Mouse (Mus musculus) layer of hippocampus, adult 9-11 months (tissue): ENCODE data around the gene Ctsw.
"Not testable (repeated sequence)": the region's sequence is repeated elsewhere in the genome, so short reads cannot be mapped to it uniquely, and the experiment has no call there.

Experiments used
- DNase-seq: peaks from one replicate; pipeline ENCODE4 v3.0.0; 2022

Ctsw gene

DNA sequence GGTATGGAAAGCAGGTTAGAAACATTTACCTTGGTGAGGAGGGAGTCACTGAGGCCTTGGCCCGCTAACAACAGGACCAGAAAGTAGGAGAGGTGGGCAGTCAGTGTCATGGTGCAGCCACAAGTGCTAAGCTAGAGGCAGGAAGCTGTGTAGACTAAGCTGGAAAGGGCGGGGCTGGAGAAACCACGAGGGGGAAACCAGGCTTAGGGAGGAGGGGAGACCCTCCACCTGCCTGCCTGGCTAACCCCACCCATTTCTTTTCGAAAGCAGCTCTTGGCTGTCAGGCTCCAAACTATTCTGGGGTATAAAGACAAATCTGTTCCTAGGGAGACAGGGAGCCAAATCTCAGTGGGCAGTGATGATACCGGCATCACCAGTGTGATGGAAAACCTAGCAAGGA, at the start of gene Ctsw:
TSS of gene Ctsw (minus strand) at position 134 of the 400 bp plus-strand sequence.
- no peak for DNase-seq

- peak; percentile 79 for DNase-seq
Observed at GRCm38 (mm10) chr19:5516906-5517505, 48.7 kb upstream of the Ctsw start.

- DNase-seq: no peak
Observed at GRCm38 (mm10) chr19:5515840-5516777, 47.8 kb upstream of the Ctsw start.

GRCm38 (mm10) chr19:5513005-5513349, 44.7 kb upstream of the Ctsw start:
- no peak for DNase-seq

DNA sequence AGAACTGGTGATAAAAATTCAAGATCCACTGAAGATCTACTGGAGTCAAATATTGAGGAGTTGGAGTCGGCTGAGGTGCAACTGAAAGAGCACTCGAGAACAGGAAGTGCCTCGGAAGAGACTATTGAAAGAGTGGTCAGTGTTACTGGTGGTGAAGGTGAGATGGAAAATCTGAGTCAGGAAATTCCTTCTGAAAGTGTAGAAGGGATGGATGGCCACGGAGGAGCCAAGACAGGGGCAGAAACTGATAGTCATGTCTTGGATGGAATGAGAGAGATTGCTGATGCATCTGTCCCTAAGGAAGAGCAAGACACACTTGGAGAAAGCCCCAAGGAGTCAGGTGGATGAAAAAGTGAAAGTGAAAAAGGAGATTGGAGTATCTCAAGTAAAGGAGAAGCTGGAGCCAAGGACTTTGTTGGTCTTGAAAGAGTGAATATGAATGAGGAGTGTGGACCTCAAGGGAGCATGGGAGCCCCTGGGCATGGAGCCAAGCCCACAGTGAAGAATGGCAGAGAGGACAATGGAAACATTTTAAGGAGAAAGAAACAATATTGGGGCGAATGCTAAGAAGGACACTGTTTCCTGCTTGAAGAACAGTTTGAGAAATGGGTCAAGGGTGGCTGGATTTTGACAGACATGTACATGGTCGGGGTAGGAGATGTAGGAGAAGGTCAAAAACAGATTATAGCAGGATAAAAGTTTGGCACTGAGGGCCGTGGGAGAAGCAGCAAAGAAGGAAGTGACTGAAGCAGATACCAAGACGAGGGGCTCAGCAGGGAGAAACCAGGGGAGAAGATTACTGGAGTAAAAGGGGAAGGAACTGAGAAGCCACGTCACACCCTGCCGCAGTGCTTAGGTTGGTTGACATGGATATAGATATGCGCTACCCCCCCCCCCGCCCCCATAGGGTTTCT, 44.0 kb upstream of the Ctsw start:
- no peak for DNase-seq

DNA sequence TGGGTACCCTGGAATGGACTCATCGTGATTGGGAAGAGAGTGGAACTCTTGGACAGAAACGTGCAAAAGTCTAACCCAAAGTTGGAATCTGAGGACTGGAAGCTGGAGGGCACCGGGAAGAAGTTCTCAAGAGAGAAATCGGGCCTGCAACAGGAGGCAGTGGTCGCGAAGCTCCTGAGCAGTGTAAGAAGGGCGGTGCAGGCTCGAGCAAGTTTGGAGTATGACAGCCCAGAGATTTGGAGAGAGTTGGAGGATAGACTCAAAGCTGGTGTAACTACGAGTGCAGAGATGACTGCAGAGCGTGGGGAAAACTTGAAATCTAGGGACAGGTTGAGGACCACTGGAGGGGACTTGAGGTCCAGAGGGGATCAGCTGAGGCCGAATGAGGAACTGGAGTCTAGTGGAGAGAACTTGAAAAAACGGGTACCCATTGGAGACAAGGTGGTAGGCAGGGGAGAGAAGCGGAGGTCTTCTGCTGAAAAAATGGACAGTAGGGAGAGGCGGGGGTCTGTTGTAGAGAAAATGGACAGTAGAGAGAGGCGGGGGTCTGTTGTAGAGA, 42.8 kb upstream of the Ctsw start:
- no peak for DNase-seq

DNA sequence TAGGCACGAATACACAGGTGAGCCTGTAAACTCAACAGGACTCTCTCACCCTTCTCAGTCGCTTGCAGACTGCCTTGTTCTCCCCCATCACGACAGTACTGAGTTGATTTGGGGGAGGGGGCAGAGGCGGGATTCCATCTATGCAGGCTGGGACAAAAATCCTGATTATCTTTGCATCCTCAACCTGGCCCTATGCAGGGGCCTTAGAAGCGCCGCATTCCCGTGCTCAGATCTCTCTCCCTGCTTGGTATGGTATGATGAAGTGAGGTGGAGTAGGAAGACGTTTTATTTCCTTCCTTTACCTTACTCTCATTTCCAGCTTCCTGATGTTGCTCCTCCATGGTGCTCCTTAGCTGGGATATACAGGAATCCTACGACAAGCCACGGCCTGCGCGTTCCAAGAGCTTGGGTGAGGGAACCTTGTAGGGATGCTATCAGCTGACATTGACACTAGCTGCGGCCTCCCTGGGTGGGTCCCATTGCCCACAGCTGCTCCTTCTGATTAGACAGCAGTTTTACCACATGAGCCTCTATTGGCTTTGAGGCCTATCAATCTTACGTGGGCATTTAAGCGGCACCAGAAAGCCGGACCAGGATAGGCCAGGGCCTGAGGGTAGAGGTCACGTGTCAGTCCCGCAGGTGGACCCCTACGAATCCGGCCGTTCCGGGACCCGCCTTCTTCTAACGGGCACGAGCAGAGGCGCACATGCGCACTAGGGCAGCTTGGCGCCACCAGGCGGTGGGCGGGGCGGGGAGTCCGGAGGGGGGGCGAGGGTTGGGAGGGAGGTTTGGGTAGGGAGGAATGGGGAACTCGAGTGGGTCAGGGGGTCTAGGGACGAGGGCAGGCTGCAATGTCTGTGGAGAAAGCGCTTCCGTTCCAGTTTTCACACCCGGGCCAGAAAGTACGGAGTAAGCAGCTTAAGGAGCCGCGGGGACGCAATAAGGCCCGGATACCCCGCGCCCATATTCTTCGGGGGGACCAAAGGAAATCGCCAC, 42.0 kb upstream of the Ctsw start, which contains the start of gene Snx32:
TSS of gene Snx32 (minus strand) at position 508 of the 996 bp plus-strand sequence.
- DNase-seq: peak; percentile 100

- no peak for DNase-seq
Observed at GRCm38 (mm10) chr19:5503687-5504086, 35.4 kb upstream of the Ctsw start, which contains the start of gene 1700020D05Rik. 1700020D05Rik (minus strand) TSS chr19:5503787.

DNA sequence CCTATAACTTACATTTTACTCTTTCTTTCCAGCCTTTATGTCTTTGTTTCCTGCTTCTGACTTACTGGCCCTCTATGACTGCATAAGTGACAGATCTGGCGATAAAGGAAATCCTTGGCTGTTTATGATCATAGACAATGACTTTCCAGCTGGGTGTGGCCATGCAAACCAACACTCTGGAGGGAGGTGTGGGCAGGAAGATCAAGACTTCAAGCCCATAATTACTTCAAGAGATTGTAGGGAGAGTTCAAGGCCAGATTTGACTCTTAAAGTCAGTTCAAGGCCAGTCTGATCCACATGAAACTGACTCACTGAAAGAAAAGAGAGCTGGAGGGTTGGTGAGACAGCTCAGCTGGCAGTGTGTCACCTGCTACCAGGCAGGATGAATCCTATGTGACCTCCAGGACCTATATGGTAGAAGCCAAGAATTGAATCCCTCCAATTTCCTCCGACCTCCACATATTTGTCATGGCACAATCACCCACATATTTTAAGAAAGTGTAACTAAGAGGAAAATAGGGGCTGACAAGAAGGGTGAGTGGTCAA, 32.1 kb upstream of the Ctsw start:
- no peak for DNase-seq

GRCm38 (mm10) chr19:5496052-5496370, 27.7 kb upstream of the Ctsw start:
- DNase-seq: no peak

DNA sequence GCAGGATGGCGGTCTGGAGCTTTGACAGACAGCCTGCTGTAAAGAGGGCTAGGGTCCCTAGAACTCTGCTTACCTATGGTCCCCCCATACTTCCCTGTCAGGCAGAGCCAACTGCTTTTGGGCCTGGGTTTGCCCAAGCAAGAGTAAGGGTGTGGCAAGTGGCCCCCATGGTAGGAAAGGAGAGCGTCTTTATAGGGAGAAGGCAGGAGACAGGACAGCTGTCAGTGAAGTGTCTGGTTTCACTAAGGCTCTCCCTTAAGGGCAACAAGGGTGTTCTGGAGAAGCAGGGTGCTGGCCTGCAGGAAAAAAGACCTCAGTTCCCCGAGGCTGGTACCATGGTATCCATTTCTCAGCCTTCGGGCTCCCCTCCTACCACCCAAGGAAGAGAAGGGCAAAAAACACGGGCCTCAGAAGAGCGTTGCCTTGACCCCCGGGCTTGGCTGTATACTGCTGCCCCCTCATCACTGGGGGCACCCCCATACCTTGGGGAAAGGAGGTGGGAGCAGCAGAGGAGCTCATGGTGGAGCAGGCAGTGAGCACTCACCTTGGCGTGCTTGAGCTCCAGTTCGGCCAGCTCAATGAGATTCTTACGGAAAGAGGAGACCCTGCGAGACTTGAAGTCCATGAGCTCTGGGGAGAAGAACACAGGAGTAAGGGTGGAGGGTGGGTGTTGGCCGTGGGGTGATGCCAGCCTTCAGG, 27.2 kb upstream of the Ctsw start:
- DNase-seq: no peak

- DNase-seq: no peak
Observed at GRCm38 (mm10) chr19:5494314-5494713, 26.0 kb upstream of the Ctsw start.

GRCm38 (mm10) chr19:5493301-5493721, 25.0 kb upstream of the Ctsw start:
- DNase-seq: not testable (repeated sequence)

DNA sequence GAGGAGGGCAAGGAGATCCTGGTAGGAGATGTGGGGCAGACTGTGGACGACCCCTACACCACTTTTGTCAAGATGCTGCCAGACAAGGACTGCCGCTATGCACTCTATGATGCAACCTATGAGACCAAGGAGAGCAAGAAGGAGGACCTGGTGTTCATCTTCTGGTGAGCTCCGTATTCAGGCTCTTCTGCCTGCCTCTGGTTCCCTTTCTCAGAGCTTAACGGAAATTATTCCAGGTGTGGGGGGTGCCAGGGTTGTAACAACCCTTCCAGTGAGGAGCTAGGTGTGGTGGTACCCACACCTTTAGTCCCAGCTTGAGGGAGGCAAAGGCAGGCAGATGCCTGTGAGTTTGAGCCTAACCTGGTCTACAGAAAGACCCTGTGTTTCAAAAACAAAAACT, 24.3 kb upstream of the Ctsw start:
- no peak for DNase-seq

GRCm38 (mm10) chr19:5490898-5491708, 22.8 kb upstream of the Ctsw start:
- peak; percentile 87 for DNase-seq

DNA sequence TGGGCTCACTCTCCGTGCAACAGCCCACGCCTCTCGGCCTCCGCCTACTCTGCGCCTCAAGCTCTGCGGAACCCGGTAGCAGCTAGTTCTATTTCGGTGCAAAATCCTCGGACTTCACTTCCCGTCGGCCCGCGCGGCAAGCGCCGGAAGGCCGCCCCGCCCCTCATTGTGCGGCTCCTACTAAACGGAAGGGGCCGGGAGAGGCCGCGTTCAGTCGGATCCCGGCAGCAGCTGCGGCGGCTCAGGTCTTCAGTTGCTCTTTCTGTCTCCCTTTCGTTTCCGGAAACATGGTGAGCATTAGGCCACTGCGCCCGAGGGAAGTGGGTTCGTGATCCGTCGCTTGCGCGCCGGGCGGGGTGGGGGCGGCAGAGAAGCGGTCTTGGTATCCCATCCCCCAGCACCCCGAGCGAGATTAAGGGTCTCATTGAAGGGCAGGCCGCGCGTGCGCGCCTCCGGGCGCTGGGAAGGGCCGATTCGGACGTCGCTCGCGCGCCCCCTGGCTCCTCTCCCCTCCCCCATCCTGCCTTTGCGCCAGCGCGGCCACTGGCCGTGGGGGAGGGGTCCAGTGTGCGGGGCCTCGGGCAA, 22.1 kb upstream of the Ctsw start, which contains the start of gene Cfl1:
TSS of gene Cfl1 (plus strand) at position 143 of the 585 bp plus-strand sequence.
- DNase-seq: peak; percentile 96

DNA sequence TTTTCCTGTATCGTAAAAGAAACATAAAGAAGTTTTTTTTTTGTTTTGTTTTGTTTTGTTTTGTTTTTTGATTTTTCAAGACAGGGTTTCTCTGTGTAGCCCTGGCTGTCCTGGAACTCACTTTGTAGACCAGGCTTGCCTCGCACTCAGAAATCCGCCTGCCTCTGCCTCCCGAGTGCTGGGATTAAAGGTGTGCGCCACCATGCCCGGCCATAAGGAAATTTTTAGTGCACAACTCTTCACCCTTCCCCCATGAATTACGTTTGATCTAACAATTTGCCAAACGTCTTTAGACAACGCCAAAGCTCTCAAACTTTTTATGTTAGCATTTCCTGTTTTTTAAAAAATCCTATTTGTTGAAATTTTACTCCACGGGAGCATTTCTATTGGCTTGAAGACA, 21.4 kb upstream of the Ctsw start:
- not testable (repeated sequence) for DNase-seq

DNA sequence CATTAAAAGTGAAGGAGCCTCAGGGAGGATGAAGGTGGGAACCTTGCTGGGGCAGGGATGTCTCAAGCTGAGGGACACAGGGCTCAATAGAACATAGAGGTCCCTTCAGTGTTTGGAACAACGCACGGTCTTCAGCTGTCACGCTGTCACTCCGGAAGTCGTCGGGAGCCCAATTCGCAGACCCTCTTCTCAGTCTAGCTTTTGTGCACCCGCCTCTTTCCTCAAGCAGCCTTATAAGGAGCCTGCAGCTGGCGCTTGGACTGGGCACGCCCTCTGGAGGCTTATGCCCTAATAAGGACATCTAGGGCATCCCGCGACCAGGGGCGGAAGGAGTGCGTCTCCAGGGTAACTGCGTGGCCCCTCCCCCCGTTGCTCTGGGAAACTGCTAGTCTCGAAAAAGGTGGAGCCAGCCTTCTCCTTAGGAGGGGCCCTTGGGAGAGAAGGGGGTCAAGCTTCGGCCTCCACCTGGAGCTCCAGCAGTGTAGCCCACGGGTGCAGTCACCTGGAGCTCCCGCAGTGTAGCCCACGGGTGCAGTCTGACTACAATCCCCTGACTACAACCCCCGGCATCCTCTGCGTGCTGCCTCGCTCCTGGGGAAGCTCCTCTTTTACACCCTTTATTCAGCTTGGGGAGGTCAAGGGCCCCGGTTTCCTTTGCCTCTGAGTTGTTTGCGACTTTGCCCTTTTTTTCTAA, 20.7 kb upstream of the Ctsw start:
- DNase-seq: peak; percentile 99
